Mouse (Mus musculus) liver, embryonic 16.5 days (tissue): ENCODE results near the gene Nhej1. TPM values are rescaled to one million over a fixed set of nuclear protein-coding genes. Genes with fewer than 3 reads are reported as not detected.

ENCODE experiments used
- ATAC-seq: fragments of 200-750 bp; cut with Nextera tagmentation; 2 replicates; pipeline ENCODE4 v1.8.0; 2017; ENCODE audit warnings: low read depth, mild to moderate bottlenecking, moderate number of reproducible peaks, moderate library complexity
- H3K27ac ChIP-seq: fragments of 300-500 bp; sonication (generic); 2 replicates; pipeline ENCODE4 v1.5.1; 2014; ENCODE audit warnings: mild to moderate bottlenecking, low read length
- H3K27me3 ChIP-seq: fragments of 300-500 bp; sonication (generic); 2 replicates; pipeline ENCODE4 v1.6.1; 2014; ENCODE audit warnings: low read depth, low read length, mixed read lengths; ENCODE audit not compliant: control insufficient read depth, insufficient read depth
- H3K36me3 ChIP-seq: fragments of 300-500 bp; sonication (generic); 2 replicates; pipeline ENCODE4 v1.6.1; 2014; ENCODE audit warnings: mild to moderate bottlenecking; ENCODE audit not compliant: control insufficient read depth, insufficient read depth
- H3K4me1 ChIP-seq: fragments of 300-500 bp; sonication (generic); 2 replicates; pipeline ENCODE4 v1.6.1; 2014; ENCODE audit warnings: low read depth, low read length, mixed read lengths; ENCODE audit not compliant: control insufficient read depth
- H3K4me2 ChIP-seq: fragments of 300-500 bp; sonication (generic); 2 replicates; pipeline ENCODE4 v1.6.1; 2014; ENCODE audit warnings: low read depth, low read length, mixed read lengths
- H3K4me3 ChIP-seq: fragments of 300-500 bp; sonication (generic); 2 replicates; pipeline ENCODE4 v1.5.1; 2014; ENCODE audit warnings: low read depth, mild to moderate bottlenecking, low read length
- H3K9ac ChIP-seq: fragments of 300-500 bp; sonication (generic); 2 replicates; pipeline ENCODE4 v1.6.1; 2014; ENCODE audit warnings: low read depth, low read length
- H3K9me3 ChIP-seq: fragments of 300-500 bp; sonication (generic); replicated peaks from 2 replicates; pipeline ENCODE4 v1.6.1; 2016; ENCODE audit warnings: low read length; ENCODE audit not compliant: control insufficient read depth
- WGBS: fragments of 180-500 bp; shearing (Covaris S2); extraction: QIAGEN DNeasy Blood & Tissue Kit; methylation state at CpG from one replicate; pipeline ENCODE4 v1.1.7; 2014; ENCODE audit not compliant: insufficient replicate concordance; 5-methylcytosine and 5-hydroxymethylcytosine counted together
- polyA plus RNA-seq: library from polyadenylated mRNA; unstranded; fragments of >200 nt; fragmentation: Nextera tagmentation; extraction: Ambion mirVana; gene quantifications from 2 replicates; pipeline ENCODE4 v1.2.1, GENCODE M21; 2015

Gene Nhej1
- polyA plus RNA-seq, 1 experiment from 2014 or later = 6.0 TPM

- Histone ChIP-seq H3K9me3 (no peaks in the 10 kb centered on the region), H3K27ac (no peak overlapping the region), H3K9ac (no peak overlapping the region), H3K4me3 (no peak overlapping the region), H3K4me2 (no peak overlapping the region), H3K36me3 (no peaks in the 10 kb centered on the region), H3K27me3 (no peaks in the 10 kb centered on the region), H3K4me1 (no peaks in the 10 kb centered on the region)
- ATAC-seq = no peak
- WGBS = 81% methylated on average over 10 of the region's 10 CpGs
Observed at GRCm38 (mm10) chr1:75032041-75032440, 93.0 kb downstream of the Nhej1 start.

GRCm38 (mm10) chr1:75027061-75027779 lies 97.8 kb downstream of the Nhej1 start:
- Histone ChIP-seq H3K9ac (no peak overlapping the region), H3K4me2 (no peak overlapping the region), H3K36me3 (no peaks in the 10 kb centered on the region), H3K27me3 (no peaks in the 10 kb centered on the region), H3K9me3 (no peaks in the 10 kb centered on the region), H3K27ac (no peak overlapping the region), H3K4me3 (no peak overlapping the region), H3K4me1 (no peaks in the 10 kb centered on the region)
- no peak for ATAC-seq
- WGBS = 73% methylated on average over 2 of the region's 2 CpGs

GRCm38 (mm10) chr1:75024419-75025199 lies 100.4 kb downstream of the Nhej1 start:
- 57% methylated on average over 7 of the region's 7 CpGs for WGBS
- ATAC-seq = no peak
- no peak overlapping the region for H3K4me3 ChIP-seq
- H3K9ac ChIP-seq = no peak overlapping the region
- no peaks in the 10 kb centered on the region for H3K27me3 ChIP-seq
- no peak overlapping the region for H3K27ac ChIP-seq
- H3K4me2 ChIP-seq = no peak overlapping the region
- H3K9me3 ChIP-seq = no peaks in the 10 kb centered on the region
- no peaks in the 10 kb centered on the region for H3K36me3 ChIP-seq
- no peaks in the 10 kb centered on the region for H3K4me1 ChIP-seq

- Histone ChIP-seq H3K9ac (no peak overlapping the region), H3K4me3 (no peak overlapping the region), H3K9me3 (no peaks in the 10 kb centered on the region), H3K27me3 (no peaks in the 10 kb centered on the region), H3K4me2 (no peak overlapping the region), H3K27ac (no peak overlapping the region), H3K4me1 (no peaks in the 10 kb centered on the region), H3K36me3 (no peaks in the 10 kb centered on the region)
- ATAC-seq = no peak
- WGBS = 66% methylated on average over 5 of the region's 5 CpGs
Observed at GRCm38 (mm10) chr1:75022216-75022615, 102.8 kb downstream of the Nhej1 start.

GRCm38 (mm10) chr1:75016846-75017245 lies 108.2 kb downstream of the Nhej1 start:
- no peak overlapping the region for H3K27ac ChIP-seq
- H3K4me3 ChIP-seq = no peak overlapping the region
- no peaks in the 10 kb centered on the region for H3K36me3 ChIP-seq
- H3K9me3 ChIP-seq = no peaks in the 10 kb centered on the region
- no peak for ATAC-seq
- H3K27me3 ChIP-seq = no peaks in the 10 kb centered on the region
- 3% methylated on average over 6 of the region's 6 CpGs for WGBS
- no peaks in the 10 kb centered on the region for H3K4me1 ChIP-seq
- no peak overlapping the region for H3K4me2 ChIP-seq
- no peak overlapping the region for H3K9ac ChIP-seq

- Histone ChIP-seq H3K9me3 (no peaks in the 10 kb centered on the region), H3K4me3 (no peak overlapping the region), H3K4me2 (no peak overlapping the region), H3K27me3 (no peaks in the 10 kb centered on the region), H3K9ac (no peak overlapping the region), H3K36me3 (no peaks in the 10 kb centered on the region), H3K27ac (no peak overlapping the region), H3K4me1 (no peaks in the 10 kb centered on the region)
- no peak for ATAC-seq
- 35% methylated on average over 13 of the region's 13 CpGs for WGBS
Observed at GRCm38 (mm10) chr1:75015551-75016265, 109.3 kb downstream of the Nhej1 start.

GRCm38 (mm10) chr1:75014210-75014845 lies 110.7 kb downstream of the Nhej1 start:
- WGBS = 34% methylated on average over 5 of the region's 5 CpGs
- ATAC-seq = peak; percentile 58
- H3K27ac ChIP-seq = 0 out of 2 replicates have a peak overlapping the region, but pooled peaks have one; percentile 4

GRCm38 (mm10) chr1:75010817-75011216 lies 114.2 kb downstream of the Nhej1 start:
- no peaks in the 10 kb centered on the region for H3K4me1 ChIP-seq
- no peaks in the 10 kb centered on the region for H3K36me3 ChIP-seq
- H3K27ac ChIP-seq = no peak overlapping the region
- H3K9me3 ChIP-seq = no peaks in the 10 kb centered on the region
- H3K27me3 ChIP-seq = no peaks in the 10 kb centered on the region
- H3K4me2 ChIP-seq = no peak overlapping the region
- ATAC-seq = no peak
- H3K4me3 ChIP-seq = no peak overlapping the region
- no peak overlapping the region for H3K9ac ChIP-seq

More at GRCm38 (mm10) chr1:75014210-75014845, 110.7 kb downstream of the Nhej1 start:
- Histone ChIP-seq H3K36me3 (no peaks in the 10 kb centered on the region), H3K9me3 (no peaks in the 10 kb centered on the region), H3K4me2 (no peak overlapping the region), H3K4me3 (no peak overlapping the region), H3K9ac (no peak overlapping the region), H3K4me1 (no peaks in the 10 kb centered on the region), H3K27me3 (no peaks in the 10 kb centered on the region)
